Mouse (Mus musculus) ovary, adult 2 months (tissue): Measurements from ENCODE around the gene Trmt112. TPM values are rescaled to one million over a fixed set of nuclear protein-coding genes. Genes with fewer than 3 reads are reported as not detected.

Experiments used
- polyA plus RNA-seq: library from polyadenylated mRNA; depleted of rRNA; stranded (reverse); fragments of >200 nt; gene quantifications from 2 replicates; pipeline ENCODE4 v1.2.3, GENCODE M21; 2012; rRNA removed

The Trmt112 gene
- 136 and 165 TPM in 2 replicates for polyA plus RNA-seq

GRCm38 (mm10) chr19:6909507-6910289, at the start of gene Trmt112, which contains the start of gene Prdx5:
TSS of gene Trmt112 (plus strand) at chr19:6909698.
TSS of gene Prdx5 (minus strand) at chr19:6910106.

GRCm38 (mm10) chr19:6921647-6922567, 12.4 kb downstream of the Trmt112 start, which contains the start of gene Esrra:
TSS of gene Esrra (minus strand) at chr19:6921813.

GRCm38 (mm10) chr19:6925307-6925573, 15.7 kb downstream of the Trmt112 start, which contains the start of gene Catsperz:
TSS of gene Catsperz (minus strand) at chr19:6925380.

GRCm38 (mm10) chr19:6934195-6934977, 24.9 kb downstream of the Trmt112 start, which contains the start of gene Kcnk4:
TSS of gene Kcnk4 (minus strand) at chr19:6934515.

GRCm38 (mm10) chr19:6941372-6942248, 32.1 kb downstream of the Trmt112 start, which contains the start of gene Bad:
TSS of gene Bad (plus strand) at chr19:6941861.

GRCm38 (mm10) chr19:6942249-6942691, 32.8 kb downstream of the Trmt112 start, which contains the start of gene Gpr137:
TSS of gene Gpr137 (minus strand) at chr19:6942480.

Other genes with a start within 250 kb of the Trmt112 start
- 48.4 and 58.2 TPM in 2 replicates for gene Rps6ka4, start 69.1 kb upstream of the Trmt112 start, polyA plus RNA-seq
- 9.2 and 14.4 TPM in 2 replicates for gene Ccdc88b, start 51.5 kb upstream of the Trmt112 start, polyA plus RNA-seq
- gene Prdx5, start 408 bp downstream of the Trmt112 start, polyA plus RNA-seq, result 81.1 and 89.3 TPM in 2 replicates
- 41.5 and 54.3 TPM in 2 replicates for gene Esrra, start 12.1 kb downstream of the Trmt112 start, polyA plus RNA-seq
- 0.67 and 0.96 TPM in 2 replicates for gene Catsperz, start 15.7 kb downstream of the Trmt112 start, polyA plus RNA-seq
- 0.31 and 0.43 TPM in 2 replicates for gene Kcnk4, start 24.8 kb downstream of the Trmt112 start, polyA plus RNA-seq
- gene Bad, start 32.2 kb downstream of the Trmt112 start, polyA plus RNA-seq, result 110 and 113 TPM in 2 replicates
- 149 and 153 TPM in 2 replicates for gene Gpr137, start 32.8 kb downstream of the Trmt112 start, polyA plus RNA-seq
- 195 and 257 TPM in 2 replicates for gene Ppp1r14b, start 65.3 kb downstream of the Trmt112 start, polyA plus RNA-seq
- gene Plcb3, start 66.8 kb downstream of the Trmt112 start, polyA plus RNA-seq, result 124 and 128 TPM in 2 replicates
- gene Fkbp2, start 70.8 kb downstream of the Trmt112 start, polyA plus RNA-seq, result 38.2 and 48.3 TPM in 2 replicates
- 69.8 and 79.7 TPM in 2 replicates for gene Vegfb, start 78.0 kb downstream of the Trmt112 start, polyA plus RNA-seq
- 42.1 and 55.2 TPM in 2 replicates for gene Dnajc4, start 82.9 kb downstream of the Trmt112 start, polyA plus RNA-seq
- gene Nudt22, start 86.4 kb downstream of the Trmt112 start, polyA plus RNA-seq, result 59.8 and 60.4 TPM in 2 replicates
- 12.4 TPM in 2 replicates for gene Trpt1, start 86.4 kb downstream of the Trmt112 start, polyA plus RNA-seq
- gene Fermt3, start 109.8 kb downstream of the Trmt112 start, polyA plus RNA-seq, result 12.7 and 13.1 TPM in 2 replicates
- gene Stip1, start 130.3 kb downstream of the Trmt112 start, polyA plus RNA-seq, result 63.8 and 71.7 TPM in 2 replicates
- gene Macrod1, start 147.1 kb downstream of the Trmt112 start, polyA plus RNA-seq, result 50.2 and 54.3 TPM in 2 replicates
- gene Flrt1, start 196.0 kb downstream of the Trmt112 start, polyA plus RNA-seq, result 5.2 and 5.6 TPM in 2 replicates